Mouse (Mus musculus): ENCODE data around the gene Klf7. TPM values are rescaled to one million over a fixed set of nuclear protein-coding genes. Genes with fewer than 3 reads are reported as not detected.
A peak's percentile ranks its signal among the peaks of the same experiment; 100 is the strongest.

Gene Klf7
- polyA plus RNA-seq, 1 experiment from 2014 or later = 18.9 TPM

DNA sequence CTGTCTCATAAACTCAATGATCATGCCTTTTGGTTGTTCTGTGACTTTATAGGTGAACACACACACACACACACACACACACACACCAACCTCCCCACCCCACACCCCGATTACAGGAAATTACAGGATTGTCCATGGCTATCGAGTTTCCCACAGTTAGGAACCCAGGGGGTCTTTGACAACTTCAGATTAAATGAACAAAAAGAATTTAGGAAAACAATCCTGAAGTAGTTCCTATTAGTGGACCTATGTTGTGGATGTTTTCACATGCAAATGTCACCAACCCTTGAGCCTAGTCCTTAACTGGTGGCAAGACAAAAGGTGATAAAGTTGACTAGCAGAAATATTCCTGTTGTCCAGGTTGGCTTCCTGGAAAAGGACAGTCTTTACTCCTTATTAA, 113.1 kb downstream of the Klf7 start:
- no peak for ATAC-seq (replicated peaks; ENCODE audit: insufficient number of reproducible peaks, insufficient read depth, low FRiP score, low read depth)
- H3K4me1 ChIP-seq (replicated peaks) = no peaks in the 10 kb centered on the region; the same call in 1 of the 2 replicates
- H3K36me3 ChIP-seq = no peaks in the 10 kb centered on the region
- H3K27me3 ChIP-seq = no peaks in the 10 kb centered on the region
- WGBS = 50% methylated on average over 2 of the region's 2 CpGs
- no peak overlapping the region for H3K4me2 ChIP-seq
- no peak overlapping the region for H3K27ac ChIP-seq
- H3K4me3 ChIP-seq = no peak overlapping the region
- no peaks in the 10 kb centered on the region for H3K9me3 ChIP-seq (replicated peaks)
- H3K9ac ChIP-seq = no peak overlapping the region

DNA sequence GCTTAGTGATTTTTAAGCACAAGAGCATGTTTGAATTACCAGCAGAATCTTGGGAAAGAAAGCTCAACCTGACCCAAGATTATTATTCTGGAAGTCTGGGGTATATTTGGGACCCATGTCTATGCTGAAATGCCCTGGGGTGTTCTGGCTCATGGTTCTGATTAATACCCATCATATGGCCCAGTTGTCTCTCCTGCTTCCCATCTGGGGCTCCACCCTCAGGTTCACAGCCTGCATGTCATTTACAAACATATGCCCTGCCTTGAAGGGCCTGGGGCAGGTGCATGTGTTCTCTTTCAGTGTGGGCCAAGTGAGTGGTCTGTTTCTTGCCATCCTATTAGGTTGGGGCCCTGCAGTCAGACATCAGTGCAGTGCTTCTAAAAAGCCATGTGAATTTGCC, 114.1 kb downstream of the Klf7 start:
- Histone ChIP-seq H3K9me3 (replicated peaks) (no peaks in the 10 kb centered on the region), H3K9ac (no peak overlapping the region), H3K4me3 (no peak overlapping the region), H3K27ac (no peak overlapping the region), H3K27me3 (no peaks in the 10 kb centered on the region), H3K4me2 (no peak overlapping the region), H3K36me3 (no peaks in the 10 kb centered on the region), H3K4me1 (replicated peaks) (no peaks in the 10 kb centered on the region; the same call in 1 of the 2 replicates)
- no peak for ATAC-seq (replicated peaks; ENCODE audit: insufficient number of reproducible peaks, insufficient read depth, low FRiP score, low read depth)

DNA sequence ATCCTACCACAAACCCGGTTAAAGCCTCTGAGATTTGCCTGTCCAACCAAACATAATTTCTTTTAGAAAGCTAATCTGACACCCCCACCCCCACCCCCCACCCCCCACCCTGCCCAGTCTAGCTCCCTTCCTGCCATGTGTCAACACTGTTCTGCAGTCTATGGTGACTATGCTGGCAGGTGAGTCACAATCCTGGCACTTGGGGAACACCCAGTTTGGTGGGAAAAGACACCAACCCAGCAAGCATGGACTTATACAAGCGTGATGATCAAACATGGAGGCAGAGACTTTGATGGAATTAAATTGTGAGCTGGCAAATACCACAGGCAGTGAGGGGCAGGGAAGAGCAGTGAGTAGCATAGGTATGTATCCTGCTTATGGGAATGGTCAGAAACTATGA, 116.9 kb downstream of the Klf7 start:
- H3K27ac ChIP-seq = no peak overlapping the region
- no peaks in the 10 kb centered on the region; the same call in 1 of the 2 replicates for H3K4me1 ChIP-seq (replicated peaks)
- 82% methylated on average over 2 of the region's 2 CpGs for WGBS
- H3K27me3 ChIP-seq = no peaks in the 10 kb centered on the region
- no peak overlapping the region for H3K4me3 ChIP-seq
- H3K36me3 ChIP-seq = no peaks in the 10 kb centered on the region
- H3K4me2 ChIP-seq = no peak overlapping the region
- ATAC-seq (replicated peaks; ENCODE audit: insufficient number of reproducible peaks, insufficient read depth, low FRiP score, low read depth) = no peak
- H3K9me3 ChIP-seq (replicated peaks) = no peaks in the 10 kb centered on the region
- no peak overlapping the region for H3K9ac ChIP-seq

DNA sequence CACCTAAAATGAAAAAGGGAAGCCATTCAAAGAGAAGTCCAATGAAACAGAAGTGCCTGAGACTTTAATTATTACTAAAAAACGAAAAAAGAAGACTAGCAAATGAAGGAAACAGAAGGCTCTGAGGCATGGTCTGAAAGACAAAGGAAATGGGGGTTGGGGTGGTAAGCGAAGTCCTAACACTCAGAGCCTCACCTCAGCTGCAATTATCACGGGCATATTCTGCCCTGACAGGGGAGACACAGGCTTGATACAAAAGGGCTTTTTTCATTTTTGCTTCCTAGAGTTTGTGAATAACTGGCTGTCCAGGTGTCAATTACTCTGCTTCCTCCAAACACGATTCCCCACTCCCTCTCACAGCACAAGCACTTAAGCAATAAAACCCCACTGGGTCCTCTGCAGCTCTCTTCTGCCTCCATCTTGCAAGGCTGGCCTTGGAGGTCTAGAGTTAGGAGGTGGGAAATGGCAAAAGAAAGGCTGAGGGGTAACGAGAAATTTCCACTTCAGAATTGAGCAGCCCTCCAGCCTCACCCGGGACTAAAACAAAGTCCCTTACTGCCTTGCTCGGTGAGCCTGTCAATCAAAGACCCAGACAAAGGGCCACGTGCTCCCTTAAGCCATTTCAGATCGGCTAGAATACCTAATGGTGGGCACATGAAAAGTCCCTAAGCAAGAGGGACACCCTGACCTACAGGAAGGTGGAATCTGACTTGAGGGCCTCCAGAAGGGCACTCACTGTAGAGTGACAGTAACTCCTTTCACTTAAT, 118.4 kb downstream of the Klf7 start:
- Histone ChIP-seq H3K4me1 (replicated peaks) (peaks cover 3% of the 10 kb centered on the region; the same call in 1 of the 2 replicates), H3K4me2 (no peak overlapping the region), H3K4me3 (no peak overlapping the region), H3K27me3 (no peaks in the 10 kb centered on the region), H3K36me3 (no peaks in the 10 kb centered on the region), H3K9me3 (replicated peaks) (no peaks in the 10 kb centered on the region), H3K27ac (no peak overlapping the region), H3K9ac (no peak overlapping the region)
- WGBS = 50% methylated on average over 9 of the region's 9 CpGs
- no peak for ATAC-seq (replicated peaks; ENCODE audit: insufficient number of reproducible peaks, insufficient read depth, low FRiP score, low read depth)

DNA sequence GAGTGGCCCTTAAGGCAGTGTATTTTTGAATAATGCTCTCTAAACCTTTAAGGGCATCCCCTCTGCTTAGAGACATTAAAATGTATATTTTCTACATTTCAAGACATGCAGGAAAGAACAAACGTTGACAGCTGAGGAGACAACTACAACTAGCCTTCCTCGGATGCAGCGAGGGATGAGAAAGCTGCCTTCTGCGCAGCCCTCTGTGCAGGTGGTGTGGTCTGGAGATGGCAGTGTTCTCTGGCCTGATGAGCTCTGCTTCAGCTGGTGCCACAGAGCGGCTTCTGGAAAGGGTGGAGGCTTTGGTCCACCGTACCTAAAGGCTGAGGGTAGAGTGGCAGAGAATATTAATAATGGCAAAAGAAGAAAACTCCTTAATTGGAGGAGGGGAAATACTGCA, 120.0 kb downstream of the Klf7 start:
- WGBS = 90% methylated on average over 6 of the region's 6 CpGs
- Histone ChIP-seq H3K36me3 (no peaks in the 10 kb centered on the region), H3K27me3 (no peaks in the 10 kb centered on the region), H3K4me2 (no peak overlapping the region), H3K9ac (no peak overlapping the region), H3K9me3 (replicated peaks) (no peaks in the 10 kb centered on the region), H3K4me1 (replicated peaks) (peaks cover 6% of the 10 kb centered on the region; the same call in 1 of the 2 replicates), H3K4me3 (no peak overlapping the region), H3K27ac (no peak overlapping the region)
- ATAC-seq (replicated peaks; ENCODE audit: insufficient number of reproducible peaks, insufficient read depth, low FRiP score, low read depth) = no peak

DNA sequence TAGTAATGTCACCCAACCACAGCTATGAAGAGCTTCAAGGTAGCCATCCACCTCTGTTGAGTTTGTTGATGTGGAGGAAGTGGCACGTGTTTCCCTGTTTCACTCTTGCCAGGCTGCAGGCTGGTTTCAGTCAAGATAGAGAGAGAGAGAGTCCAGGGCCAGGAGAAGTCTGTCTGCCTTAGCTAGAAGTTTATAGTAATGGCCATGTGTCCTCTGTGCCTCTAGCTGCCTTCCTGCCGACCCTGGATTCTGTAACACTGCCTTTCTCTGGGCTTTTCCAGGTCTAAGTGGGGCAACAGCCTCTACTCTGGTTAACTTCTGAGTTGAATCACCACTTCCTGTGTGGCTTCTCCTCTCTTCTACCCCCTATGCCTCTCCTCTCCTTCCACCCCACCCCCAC, 121.5 kb downstream of the Klf7 start:
- Histone ChIP-seq H3K9ac (no peak overlapping the region), H3K4me2 (no peak overlapping the region), H3K4me1 (replicated peaks) (peaks cover 10% of the 10 kb centered on the region), H3K27me3 (no peaks in the 10 kb centered on the region), H3K36me3 (no peaks in the 10 kb centered on the region), H3K27ac (no peak overlapping the region), H3K9me3 (replicated peaks) (no peaks in the 10 kb centered on the region), H3K4me3 (no peak overlapping the region)
- 71% methylated on average over 2 of the region's 2 CpGs for WGBS
- no peak for ATAC-seq (replicated peaks; ENCODE audit: insufficient number of reproducible peaks, insufficient read depth, low FRiP score, low read depth)

DNA sequence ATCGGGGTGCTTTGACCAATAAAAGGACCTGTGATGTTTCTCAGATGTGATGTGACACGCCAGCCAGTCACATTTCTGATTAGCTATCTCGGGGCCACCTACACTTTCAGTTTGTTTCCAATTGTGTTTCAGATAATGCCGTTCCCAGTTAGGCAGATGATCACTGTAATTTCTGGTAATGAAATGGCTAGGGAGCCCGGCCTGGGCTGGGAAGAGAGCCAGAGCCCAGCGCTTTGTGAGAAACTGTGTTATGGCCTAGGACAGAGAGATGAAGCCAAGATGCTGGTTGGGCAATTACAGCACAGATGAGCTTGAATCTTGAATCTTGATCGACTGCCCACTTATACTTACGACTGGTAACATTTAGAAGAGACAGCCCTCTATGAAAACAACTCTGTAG, 122.6 kb downstream of the Klf7 start:
- Histone ChIP-seq H3K4me3 (no peak overlapping the region), H3K27me3 (no peaks in the 10 kb centered on the region), H3K4me2 (no peak overlapping the region), H3K9me3 (replicated peaks) (no peaks in the 10 kb centered on the region), H3K36me3 (no peaks in the 10 kb centered on the region), H3K9ac (no peak overlapping the region), H3K4me1 (replicated peaks) (peaks cover 19% of the 10 kb centered on the region), H3K27ac (no peak overlapping the region)
- 56% methylated on average over 8 of the region's 8 CpGs for WGBS
- ATAC-seq (replicated peaks; ENCODE audit: insufficient number of reproducible peaks, insufficient read depth, low FRiP score, low read depth) = no peak

DNA sequence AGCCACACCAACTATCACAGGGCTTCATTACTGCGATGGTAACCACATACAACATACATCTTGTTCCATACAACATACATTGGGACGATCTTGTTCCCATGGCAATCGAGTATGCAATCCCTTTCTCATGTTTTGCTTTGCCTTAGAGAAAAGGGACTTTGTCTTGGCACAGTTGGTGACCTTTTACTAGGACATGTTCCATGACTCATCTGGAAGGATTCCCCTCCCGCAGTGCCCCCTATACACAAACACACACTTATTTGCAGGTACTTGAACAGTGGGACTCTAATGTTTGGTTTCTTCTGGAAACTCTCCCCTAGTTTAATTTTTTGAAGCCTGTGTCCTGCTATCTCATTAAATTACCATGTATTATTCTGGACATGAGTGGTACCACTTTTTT, 123.2 kb downstream of the Klf7 start:
- Histone ChIP-seq H3K27ac (no peak overlapping the region), H3K9ac (no peak overlapping the region), H3K9me3 (replicated peaks) (no peaks in the 10 kb centered on the region), H3K36me3 (no peaks in the 10 kb centered on the region), H3K27me3 (no peaks in the 10 kb centered on the region), H3K4me3 (no peak overlapping the region), H3K4me2 (no peak overlapping the region), H3K4me1 (replicated peaks) (peaks cover 24% of the 10 kb centered on the region)
- WGBS = 80% methylated on average over 4 of the region's 4 CpGs
- no peak for ATAC-seq (replicated peaks; ENCODE audit: insufficient number of reproducible peaks, insufficient read depth, low FRiP score, low read depth)

DNA sequence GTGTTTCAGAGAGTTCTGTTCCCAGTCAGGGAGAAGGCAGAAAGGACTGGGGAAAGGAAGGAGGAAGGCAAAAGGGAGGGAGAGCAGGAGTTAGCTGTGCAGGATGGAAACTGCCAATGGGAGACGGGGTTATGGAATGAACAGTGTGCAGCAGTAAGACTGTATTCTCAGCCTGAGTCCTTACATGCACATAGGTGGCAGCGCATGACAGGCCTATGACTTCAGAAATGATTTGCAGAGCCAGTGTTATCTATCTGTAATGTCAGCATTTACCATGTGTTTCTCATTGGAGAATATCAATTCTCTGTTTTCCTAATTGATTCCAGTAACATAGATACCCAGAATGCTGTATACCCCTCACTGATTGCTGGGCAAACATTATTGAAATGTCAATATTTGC, 123.9 kb downstream of the Klf7 start:
- H3K36me3 ChIP-seq = no peaks in the 10 kb centered on the region
- no peak for ATAC-seq (replicated peaks; ENCODE audit: insufficient number of reproducible peaks, insufficient read depth, low FRiP score, low read depth)
- H3K9ac ChIP-seq = no peak overlapping the region
- no peak overlapping the region for H3K4me3 ChIP-seq
- no peaks in the 10 kb centered on the region for H3K9me3 ChIP-seq (replicated peaks)
- H3K4me1 ChIP-seq (replicated peaks) = peaks cover 29% of the 10 kb centered on the region
- WGBS = 63% methylated on average over 2 of the region's 2 CpGs
- H3K27me3 ChIP-seq = no peaks in the 10 kb centered on the region
- H3K4me2 ChIP-seq = no peak overlapping the region
- no peak overlapping the region for H3K27ac ChIP-seq

DNA sequence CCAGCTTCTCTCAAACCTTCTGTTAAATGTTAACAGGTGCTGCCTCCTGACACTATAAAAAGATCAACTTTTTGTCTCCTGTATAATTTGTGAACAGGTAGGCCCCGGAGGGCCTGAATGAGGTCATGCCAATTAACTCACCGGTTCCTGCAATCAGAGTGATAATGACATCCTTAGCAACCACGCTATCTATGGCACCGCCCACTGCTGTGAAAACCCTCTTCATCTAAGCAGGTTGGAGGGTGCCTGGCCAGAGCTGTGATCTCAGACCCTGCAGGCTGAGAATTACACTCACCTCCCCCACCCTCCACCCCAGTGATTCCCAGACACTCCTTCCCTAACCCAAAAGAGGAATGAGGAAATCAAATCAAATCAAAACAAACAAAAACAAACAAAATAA, 126.3 kb downstream of the Klf7 start:
- Histone ChIP-seq H3K9ac (no peak overlapping the region), H3K4me2 (no peak overlapping the region), H3K4me1 (replicated peaks) (peaks cover 29% of the 10 kb centered on the region), H3K27me3 (no peaks in the 10 kb centered on the region), H3K27ac (no peak overlapping the region), H3K9me3 (replicated peaks) (no peaks in the 10 kb centered on the region), H3K4me3 (no peak overlapping the region), H3K36me3 (no peaks in the 10 kb centered on the region)
- WGBS = 27% methylated on average over 4 of the region's 4 CpGs
- ATAC-seq (replicated peaks; ENCODE audit: insufficient number of reproducible peaks, insufficient read depth, low FRiP score, low read depth) = no peak

DNA sequence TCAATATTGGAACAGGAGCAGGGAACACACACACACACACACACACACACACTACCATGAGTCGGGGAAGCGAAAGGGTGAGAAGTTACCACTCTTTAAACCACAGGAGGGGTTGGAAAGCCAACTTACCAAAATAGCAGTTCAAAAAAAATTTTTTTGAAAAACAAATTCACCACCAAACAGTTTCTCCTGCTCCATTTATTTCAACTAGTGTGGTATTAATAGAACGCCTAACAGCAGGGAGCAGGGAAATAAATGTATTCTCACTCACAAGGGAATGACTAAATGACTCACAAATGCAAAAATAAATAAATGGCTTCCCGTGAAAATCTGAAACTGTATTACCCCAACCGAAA, 127.0 kb downstream of the Klf7 start:
- WGBS = 61% methylated on average over 5 of the region's 5 CpGs
- Histone ChIP-seq H3K36me3 (no peaks in the 10 kb centered on the region), H3K4me2 (no peak overlapping the region), H3K9me3 (replicated peaks) (no peaks in the 10 kb centered on the region), H3K4me1 (replicated peaks) (peaks cover 29% of the 10 kb centered on the region), H3K4me3 (no peak overlapping the region), H3K9ac (no peak overlapping the region), H3K27ac (0 out of 2 replicates have a peak overlapping the region, but pooled peaks have one; percentile 13), H3K27me3 (no peaks in the 10 kb centered on the region)
- ATAC-seq (replicated peaks; ENCODE audit: insufficient number of reproducible peaks, insufficient read depth, low FRiP score, low read depth) = no peak
